Mouse (Mus musculus) CH12F3 (cell line): ENCODE results near the gene Omt2b.
"Not testable (repeated sequence)": the region's sequence is repeated elsewhere in the genome, so short reads cannot be mapped to it uniquely, and the experiment has no call there.

Experiments
- in situ Hi-C: fragments of 300-500 bp; cut with MboI; formaldehyde crosslinking; loops from 2 replicates; pipeline ENCODE4 v1.14.3; 2020; ENCODE audit warnings: low sequenced_read_pairs

The Omt2b gene

GRCm38 (mm10) chr9:78327289-78327688, at the start of gene Omt2b:
TSS of gene Omt2b (plus strand) at chr9:78327589.
- in situ Hi-C loops, result not testable (repeated sequence)

DNA sequence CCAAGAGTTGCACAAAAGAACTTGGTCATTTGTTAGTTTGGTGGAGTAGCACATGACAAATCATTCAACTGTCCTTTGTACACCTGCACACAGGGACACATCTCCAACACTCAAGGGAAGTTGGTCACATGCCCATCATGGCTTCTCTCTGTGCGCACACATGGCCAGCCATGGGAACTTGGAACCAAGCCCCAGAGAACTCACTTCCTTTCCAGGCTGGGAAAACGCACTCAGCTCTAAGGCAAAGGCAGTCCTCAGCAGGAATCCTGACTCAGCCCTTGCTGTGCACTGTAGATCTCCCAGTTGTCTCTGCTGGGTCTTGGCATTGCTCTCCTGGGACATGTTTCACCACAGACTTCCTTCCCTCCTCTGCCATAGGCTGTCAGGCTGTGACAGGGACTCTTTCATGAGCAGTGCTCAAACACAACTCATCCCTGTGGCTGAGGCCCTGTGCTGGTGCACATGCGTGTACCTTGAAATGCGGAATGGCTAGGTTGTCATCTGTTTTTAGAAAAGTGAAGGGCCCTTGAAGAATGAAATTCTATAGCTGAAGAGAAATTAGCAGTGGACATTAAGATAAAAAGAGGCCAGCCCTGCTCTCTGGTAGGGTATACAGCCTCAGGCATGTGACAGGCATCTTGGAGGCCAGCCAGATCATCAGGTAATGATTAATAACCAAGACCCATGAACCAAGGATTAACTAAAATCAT, 45.2 kb upstream of the Omt2b start:
- in situ Hi-C loops, result not testable (repeated sequence)

GRCm38 (mm10) chr9:78289063-78289462, 38.3 kb upstream of the Omt2b start:
- in situ Hi-C loops, result not testable (repeated sequence)

- in situ Hi-C loops, result not testable (repeated sequence)
Observed at GRCm38 (mm10) chr9:78289723-78290122, 37.7 kb upstream of the Omt2b start, which contains the start of gene Gm10639. TSS of gene Gm10639 (plus strand) at chr9:78289923.

DNA sequence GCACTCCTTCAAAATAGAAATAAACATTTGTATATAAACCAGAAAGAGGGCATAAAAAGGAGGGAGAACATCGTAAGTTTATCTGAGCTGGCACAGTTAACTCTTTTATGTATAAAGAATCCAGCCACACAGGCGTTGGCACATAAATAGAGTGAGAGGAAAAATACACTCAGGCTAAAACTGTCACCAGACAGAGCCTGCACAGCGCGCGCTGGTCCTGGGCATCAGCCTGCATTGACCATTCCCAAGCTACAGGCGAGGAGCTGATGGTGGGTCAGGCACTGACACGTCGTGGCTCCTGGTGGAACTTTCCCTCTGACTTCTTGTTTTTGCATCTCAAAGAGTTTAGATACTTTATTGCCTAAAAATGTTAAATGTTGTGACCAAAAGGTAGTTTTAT, 34.9 kb upstream of the Omt2b start:
- in situ Hi-C loops, result not testable (repeated sequence)

- in situ Hi-C loops, result not testable (repeated sequence)
Observed at GRCm38 (mm10) chr9:78293683-78294082, 33.7 kb upstream of the Omt2b start.

GRCm38 (mm10) chr9:78294781-78295180, 32.6 kb upstream of the Omt2b start:
- in situ Hi-C loops, result not testable (repeated sequence)

DNA sequence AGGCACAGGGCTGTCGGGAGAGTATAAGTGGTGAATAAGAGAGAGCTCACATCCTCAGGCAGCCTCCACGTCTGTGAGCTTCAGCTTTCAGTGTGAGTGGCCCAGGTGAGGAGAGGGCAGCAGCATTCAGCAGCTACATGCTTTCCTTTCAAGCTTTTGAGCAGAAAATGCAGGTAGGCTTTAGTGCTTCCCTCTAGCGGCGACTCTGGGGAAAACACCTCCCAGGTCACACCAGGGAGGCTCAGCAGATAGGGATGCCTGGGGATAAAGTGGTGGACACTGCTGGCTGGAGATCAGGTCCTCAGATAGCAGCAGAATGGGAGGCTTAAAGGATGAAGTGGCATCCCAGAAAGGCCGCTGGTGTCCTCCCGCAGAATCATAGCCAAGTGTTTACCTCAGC, 31.3 kb upstream of the Omt2b start:
- in situ Hi-C loops, result not testable (repeated sequence)

- in situ Hi-C loops, result no loop called here
Observed at GRCm38 (mm10) chr9:78298232-78298631, 29.2 kb upstream of the Omt2b start.

GRCm38 (mm10) chr9:78299143-78299542, 28.2 kb upstream of the Omt2b start:
- in situ Hi-C loops, result not testable (repeated sequence)

DNA sequence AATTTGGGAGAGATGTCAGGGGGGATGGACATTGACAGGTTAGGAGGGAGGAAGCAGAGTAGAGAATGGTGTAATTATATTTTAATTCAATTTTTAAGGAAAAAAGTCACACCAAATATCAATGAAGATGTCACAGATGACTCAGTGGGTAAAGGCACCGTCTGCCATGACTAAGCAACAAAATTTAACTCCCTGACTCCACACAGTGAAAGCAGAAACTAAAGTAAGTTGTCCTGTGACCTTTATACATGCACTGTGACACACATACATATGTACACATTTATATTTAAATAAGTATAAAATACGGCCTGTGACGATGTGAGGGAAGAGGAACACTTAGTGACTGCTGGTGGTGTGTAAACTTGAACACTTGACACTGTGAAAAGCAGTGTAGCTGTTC, 19.3 kb upstream of the Omt2b start:
- in situ Hi-C loops, result not testable (repeated sequence)

- in situ Hi-C loops, result no loop called here
Observed at GRCm38 (mm10) chr9:78314696-78315095, 12.7 kb upstream of the Omt2b start, which contains the start of gene Omt2a. TSS of gene Omt2a (minus strand) at chr9:78314796.

- in situ Hi-C loops, result no loop called here
Observed at GRCm38 (mm10) chr9:78319499-78319898, 7.9 kb upstream of the Omt2b start.

DNA sequence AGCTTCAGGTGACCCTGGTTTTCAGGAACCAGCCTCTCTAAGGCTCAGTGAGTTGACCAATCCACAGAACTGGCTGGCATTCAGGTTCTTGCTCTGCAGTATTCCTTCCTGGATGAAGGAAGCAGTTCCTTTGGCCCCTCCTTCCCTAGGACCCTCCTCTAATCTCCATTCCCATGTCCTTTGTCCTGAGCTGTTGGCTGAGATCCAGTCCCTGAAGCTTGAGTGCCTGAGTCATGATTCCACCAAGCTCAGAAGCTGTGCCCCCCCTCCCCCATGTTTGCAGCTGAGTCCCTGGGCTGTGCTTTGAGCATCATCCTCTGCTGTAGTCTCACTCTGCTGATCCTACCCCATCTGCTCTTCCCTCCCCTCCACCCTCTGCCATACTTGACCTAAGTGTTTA, 9.7 kb downstream of the Omt2b start:
- in situ Hi-C loops, result not testable (repeated sequence)

DNA sequence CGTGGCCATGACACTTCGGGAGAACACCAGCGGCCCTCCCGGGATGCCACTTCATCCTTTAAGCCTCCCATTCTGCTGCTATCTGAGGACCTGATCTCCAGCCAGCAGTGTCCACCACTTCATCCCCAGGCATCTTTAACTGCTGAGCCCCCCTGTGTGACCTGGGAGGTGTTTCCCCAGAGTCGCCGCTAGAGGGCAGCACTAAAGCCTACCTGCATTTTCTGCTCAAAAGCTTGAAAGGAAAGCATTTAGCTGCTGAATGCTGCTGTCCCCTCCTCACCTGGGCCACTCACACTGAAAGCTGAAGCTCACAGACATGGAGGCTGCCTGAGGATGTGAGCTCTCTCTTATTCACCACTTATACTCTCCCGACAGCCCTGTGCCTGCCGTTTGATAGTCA, 12.9 kb downstream of the Omt2b start:
- in situ Hi-C loops, result not testable (repeated sequence)

DNA sequence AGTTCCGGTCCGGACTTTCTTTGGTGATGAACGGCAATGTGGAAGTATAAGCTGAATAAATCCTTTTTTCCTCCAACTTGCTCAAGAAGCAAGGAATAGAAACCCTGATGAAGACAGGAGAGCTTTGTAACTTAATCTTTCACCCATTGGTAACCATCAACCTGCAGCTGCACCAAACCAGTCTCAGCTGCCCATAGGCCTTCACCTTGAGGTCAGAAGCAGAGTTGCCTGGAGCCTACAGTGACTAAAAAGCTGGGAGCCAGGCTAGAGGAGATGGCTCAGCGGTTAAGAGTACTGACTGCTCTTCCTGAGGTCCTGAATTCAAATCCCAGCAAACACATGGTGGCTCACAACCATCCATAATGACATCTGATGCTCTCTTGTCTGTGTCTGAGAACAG, 15.1 kb downstream of the Omt2b start:
- in situ Hi-C loops, result not testable (repeated sequence)

GRCm38 (mm10) chr9:78343055-78343454, 15.7 kb downstream of the Omt2b start:
- in situ Hi-C loops, result not testable (repeated sequence)

GRCm38 (mm10) chr9:78345235-78345634, 17.8 kb downstream of the Omt2b start:
- in situ Hi-C loops, result not testable (repeated sequence)

DNA sequence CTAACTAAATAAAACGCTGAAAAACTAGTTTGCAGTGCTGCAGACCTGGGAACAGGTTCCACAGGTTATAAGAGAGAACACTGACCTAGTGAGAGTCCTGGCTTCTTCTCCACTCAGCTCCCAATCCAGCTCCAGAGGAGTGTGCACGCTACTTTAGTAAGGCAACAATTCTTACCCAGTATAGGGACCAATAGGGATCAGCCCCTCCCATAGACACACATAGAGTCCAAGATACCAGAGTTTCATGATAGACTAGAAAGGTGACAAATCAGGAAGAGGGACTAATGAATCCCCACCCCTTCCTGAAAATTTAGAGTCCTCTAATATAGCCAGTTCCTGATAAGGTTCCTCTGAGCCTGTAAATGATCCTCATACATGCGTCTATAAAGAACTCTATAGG, 19.6 kb downstream of the Omt2b start:
- in situ Hi-C loops, result no loop called here

DNA sequence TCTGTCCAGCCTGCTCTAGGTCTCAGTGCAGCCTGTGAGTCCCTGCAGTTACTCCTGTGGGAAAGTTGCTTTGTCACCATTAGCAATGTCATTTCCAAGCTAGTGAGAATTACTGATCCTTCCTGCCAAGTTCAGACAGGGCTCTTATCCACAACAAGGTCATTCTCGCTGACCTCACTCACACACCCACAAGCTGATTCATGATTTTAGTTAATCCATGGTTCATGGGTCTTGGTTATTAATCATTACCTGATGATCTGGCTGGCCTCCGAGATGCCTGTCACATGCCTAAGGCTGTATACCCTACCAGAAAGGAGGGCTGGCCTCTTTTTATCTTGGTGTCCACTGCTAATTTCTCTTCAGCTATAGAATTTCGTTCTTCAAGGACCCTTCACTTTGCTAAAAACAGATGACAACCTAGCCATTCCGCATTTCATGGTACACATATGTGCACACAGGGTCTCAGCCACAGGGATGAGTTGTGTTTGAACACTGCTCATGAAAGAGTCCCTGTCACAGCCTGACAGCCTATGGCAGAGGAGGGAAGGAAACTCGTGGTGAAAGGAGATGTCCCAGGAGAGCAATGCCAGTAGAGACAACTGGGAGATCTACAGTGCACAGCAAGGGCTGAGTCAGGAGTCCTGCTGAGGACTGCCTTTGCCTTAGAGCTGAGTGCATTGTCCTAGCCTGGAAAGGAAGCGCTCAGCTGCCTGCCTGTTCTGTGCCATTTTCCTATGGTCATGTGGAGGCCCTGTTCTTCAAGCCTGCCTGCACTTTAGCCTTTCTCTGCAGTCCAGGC, 21.0 kb downstream of the Omt2b start:
- in situ Hi-C loops, result not testable (repeated sequence)

- in situ Hi-C loops, result not testable (repeated sequence)
Observed at GRCm38 (mm10) chr9:78349141-78349540, 21.8 kb downstream of the Omt2b start.

- in situ Hi-C loops, result not testable (repeated sequence)
Observed at GRCm38 (mm10) chr9:78350007-78350406, 22.6 kb downstream of the Omt2b start.
